Mouse (Mus musculus): ENCODE measurements around the gene Msi2. TPM values are rescaled to one million over a fixed set of nuclear protein-coding genes. Genes with fewer than 3 reads are reported as not detected.
A peak's percentile ranks its signal among the peaks of the same experiment; 100 is the strongest.

Gene Msi2
- polyA plus RNA-seq, 1 experiment from 2014 or later = 24.5 TPM

- WGBS = 91% methylated on average over 8 of the region's 8 CpGs
Observed at GRCm38 (mm10) chr11:88462789-88463188, 255.5 kb downstream of the Msi2 start.

GRCm38 (mm10) chr11:88461601-88462000 is 256.7 kb downstream of the Msi2 start:
- Histone ChIP-seq H3K4me2 (ENCODE audit: low read length) (no peak overlapping the region), H3K27me3 (ENCODE audit: insufficient read depth, low read length) (no peaks in the 10 kb centered on the region), H3K9ac (ENCODE audit: low read depth, low read length) (no peak overlapping the region), H3K4me3 (replicated peaks; ENCODE audit: low read depth, low read length) (no peak overlapping the region), H3K27ac (peak overlapping the region; percentile 82; the same call in 1 of the 2 replicates), H3K9me3 (replicated peaks; ENCODE audit: low read length) (no peaks in the 10 kb centered on the region), H3K36me3 (ENCODE audit: insufficient read depth, low read length) (no peaks in the 10 kb centered on the region), H3K4me1 (replicated peaks; ENCODE audit: insufficient read depth, low read length) (peaks cover 23% of the 10 kb centered on the region)
- 84% methylated on average over 4 of the region's 4 CpGs for WGBS
- DNase-seq (ENCODE audit: low spot score) (no peak), ATAC-seq (replicated peaks; ENCODE audit: low FRiP score, low read depth) (no peak)
- no peak for TF ChIP-seq CTCF (IDR thresholded peaks at IDR 0.05; ENCODE audit: low read depth)

More at GRCm38 (mm10) chr11:88462789-88463188, 255.5 kb downstream of the Msi2 start:
- peaks cover 28% of the 10 kb centered on the region for H3K4me1 ChIP-seq (replicated peaks; ENCODE audit: insufficient read depth, low read length)
- no peak overlapping the region for H3K4me2 ChIP-seq (ENCODE audit: low read length)
- no peaks in the 10 kb centered on the region for H3K9me3 ChIP-seq (replicated peaks; ENCODE audit: low read length)
- H3K9ac ChIP-seq (ENCODE audit: low read depth, low read length) = no peak overlapping the region
- H3K27me3 ChIP-seq (ENCODE audit: insufficient read depth, low read length) = no peaks in the 10 kb centered on the region
- no peak for TF ChIP-seq CTCF (IDR thresholded peaks at IDR 0.05; ENCODE audit: low read depth)
- DNase-seq (ENCODE audit: low spot score) = no peak
- no peak overlapping the region for H3K4me3 ChIP-seq (replicated peaks; ENCODE audit: low read depth, low read length)
- H3K27ac ChIP-seq = no peak overlapping the region
- H3K36me3 ChIP-seq (ENCODE audit: insufficient read depth, low read length) = 0 out of 2 replicates have a peak, but pooled peaks cover 3% of the 10 kb centered on the region
- ATAC-seq (replicated peaks; ENCODE audit: low FRiP score, low read depth) = no peak

DNA sequence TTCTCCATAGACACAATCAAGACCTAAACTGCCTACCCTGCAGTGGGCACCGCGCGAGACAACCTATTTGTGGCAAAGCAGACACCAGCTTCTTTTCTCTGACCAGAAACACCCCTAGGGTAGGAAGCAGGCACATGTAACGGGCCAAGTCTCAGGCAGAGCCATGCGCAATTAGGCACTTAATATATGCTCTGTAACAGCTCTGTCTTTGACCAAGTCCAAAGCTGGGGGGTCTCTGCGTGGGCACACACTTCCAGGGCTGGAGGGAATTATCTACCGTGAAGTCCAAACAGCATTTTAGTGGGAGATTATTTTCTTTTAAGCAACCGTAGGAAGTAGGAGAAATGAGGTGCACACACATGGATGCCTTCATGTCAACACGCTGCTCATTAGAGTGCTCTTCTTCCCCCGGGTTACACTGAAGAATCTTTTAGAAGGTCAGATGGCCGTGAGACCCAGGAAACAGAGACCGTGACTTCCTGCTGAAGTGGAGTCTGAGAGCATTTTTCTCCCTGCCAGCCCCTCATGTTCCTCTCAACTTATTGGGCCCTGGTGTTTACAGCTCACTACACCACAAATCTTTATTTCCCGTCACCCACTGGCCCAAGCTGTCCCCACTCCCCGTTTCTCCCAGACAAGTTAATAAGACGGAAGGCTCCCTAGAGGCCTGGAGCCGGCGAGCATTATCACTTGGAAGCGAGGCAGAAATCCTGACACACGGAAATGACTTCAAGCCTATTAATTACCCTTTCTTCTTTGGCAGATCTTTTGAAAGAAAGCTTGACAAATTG is 258.2 kb downstream of the Msi2 start:
- H3K4me2 ChIP-seq (ENCODE audit: low read length) = 0 out of 2 replicates have a peak overlapping the region, but pooled peaks have one; percentile 4
- H3K4me1 ChIP-seq (replicated peaks; ENCODE audit: insufficient read depth, low read length) = peaks cover 27% of the 10 kb centered on the region
- no peaks in the 10 kb centered on the region for H3K9me3 ChIP-seq (replicated peaks; ENCODE audit: low read length)
- ATAC-seq (replicated peaks; ENCODE audit: low FRiP score, low read depth) = peak; percentile 77
- no peak overlapping the region for H3K9ac ChIP-seq (ENCODE audit: low read depth, low read length)
- no peaks in the 10 kb centered on the region for H3K36me3 ChIP-seq (ENCODE audit: insufficient read depth, low read length)
- peak; percentile 95 for DNase-seq (ENCODE audit: low spot score)
- H3K27ac ChIP-seq = peak overlapping the region; percentile 82
- TF ChIP-seq CTCF (IDR thresholded peaks at IDR 0.05; ENCODE audit: low read depth) = no peak
- WGBS = 17% methylated on average over 19 of the region's 19 CpGs
- H3K4me3 ChIP-seq (replicated peaks; ENCODE audit: low read depth, low read length) = no peak overlapping the region
- no peaks in the 10 kb centered on the region for H3K27me3 ChIP-seq (ENCODE audit: insufficient read depth, low read length)

GRCm38 (mm10) chr11:88457241-88457738 is 261.0 kb downstream of the Msi2 start:
- Histone ChIP-seq H3K27me3 (ENCODE audit: insufficient read depth, low read length) (no peaks in the 10 kb centered on the region), H3K9me3 (replicated peaks; ENCODE audit: low read length) (no peaks in the 10 kb centered on the region), H3K4me2 (ENCODE audit: low read length) (no peak overlapping the region), H3K36me3 (ENCODE audit: insufficient read depth, low read length) (no peaks in the 10 kb centered on the region), H3K27ac (no peak overlapping the region; the same call in 1 of the 2 replicates), H3K9ac (ENCODE audit: low read depth, low read length) (no peak overlapping the region), H3K4me3 (replicated peaks; ENCODE audit: low read depth, low read length) (no peak overlapping the region), H3K4me1 (replicated peaks; ENCODE audit: insufficient read depth, low read length) (peaks cover 22% of the 10 kb centered on the region)
- ATAC-seq (replicated peaks; ENCODE audit: low FRiP score, low read depth) = peak; percentile 37
- DNase-seq (ENCODE audit: low spot score) = peak; percentile 82
- 49% methylated on average over 10 of the region's 10 CpGs for WGBS
- TF ChIP-seq CTCF (IDR thresholded peaks at IDR 0.05; ENCODE audit: low read depth) = no peak

DNA sequence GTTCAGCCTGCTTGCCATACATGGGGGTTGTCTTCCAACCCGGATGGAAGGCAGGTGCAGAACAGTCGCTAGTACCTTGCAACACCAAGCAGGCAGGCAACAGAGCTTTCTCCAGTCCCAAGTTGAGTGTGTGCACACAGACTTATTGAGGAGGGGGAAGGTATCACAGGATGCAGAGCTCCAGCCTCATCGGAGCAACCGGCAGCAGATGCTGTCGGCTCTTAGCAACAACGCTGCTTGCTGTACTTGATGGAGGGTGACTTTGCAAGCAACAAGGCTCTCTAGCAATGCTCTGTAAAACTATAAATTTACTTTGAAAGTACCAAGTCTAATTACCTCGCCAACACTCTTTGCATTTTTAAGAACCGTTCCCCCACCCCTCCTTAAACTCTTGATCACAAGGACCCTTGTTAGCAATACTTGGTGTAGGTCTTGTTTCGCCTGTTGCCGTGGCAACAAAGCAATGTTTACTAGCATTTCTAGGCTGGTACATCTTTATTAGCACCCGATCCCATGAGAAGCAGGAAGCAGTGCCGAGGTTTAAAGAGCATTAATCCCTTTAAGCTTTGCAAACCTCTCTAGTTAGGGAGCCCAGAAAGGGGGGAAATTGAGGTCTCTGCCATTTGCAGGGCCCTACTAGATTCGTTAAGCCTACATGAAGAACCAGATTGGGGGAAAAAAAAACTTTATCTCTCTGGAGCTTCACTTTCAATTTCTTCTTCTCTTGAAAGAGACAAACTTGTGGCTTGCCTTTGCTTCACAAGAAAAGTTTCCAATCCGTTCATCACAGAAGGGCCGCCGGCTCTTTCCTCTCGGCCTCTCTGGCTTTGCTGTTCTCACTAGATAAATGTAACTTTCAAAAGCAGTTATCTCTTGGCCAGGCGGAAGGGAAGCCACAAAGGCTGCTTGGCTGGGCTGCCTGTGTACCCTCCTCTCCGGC is 263.2 kb downstream of the Msi2 start:
- no peak for ATAC-seq (replicated peaks; ENCODE audit: low FRiP score, low read depth)
- TF ChIP-seq CTCF (IDR thresholded peaks at IDR 0.05; ENCODE audit: low read depth) = no peak
- no peak for DNase-seq (ENCODE audit: low spot score)
- Histone ChIP-seq H3K4me2 (ENCODE audit: low read length) (no peak overlapping the region), H3K27me3 (ENCODE audit: insufficient read depth, low read length) (no peaks in the 10 kb centered on the region), H3K4me3 (replicated peaks; ENCODE audit: low read depth, low read length) (no peak overlapping the region), H3K27ac (no peak overlapping the region), H3K36me3 (ENCODE audit: insufficient read depth, low read length) (no peaks in the 10 kb centered on the region), H3K9ac (ENCODE audit: low read depth, low read length) (no peak overlapping the region; the same call in 1 of the 2 replicates), H3K4me1 (replicated peaks; ENCODE audit: insufficient read depth, low read length) (peaks cover 11% of the 10 kb centered on the region), H3K9me3 (replicated peaks; ENCODE audit: low read length) (no peaks in the 10 kb centered on the region)
- 47% methylated on average over 19 of the region's 19 CpGs for WGBS

DNA sequence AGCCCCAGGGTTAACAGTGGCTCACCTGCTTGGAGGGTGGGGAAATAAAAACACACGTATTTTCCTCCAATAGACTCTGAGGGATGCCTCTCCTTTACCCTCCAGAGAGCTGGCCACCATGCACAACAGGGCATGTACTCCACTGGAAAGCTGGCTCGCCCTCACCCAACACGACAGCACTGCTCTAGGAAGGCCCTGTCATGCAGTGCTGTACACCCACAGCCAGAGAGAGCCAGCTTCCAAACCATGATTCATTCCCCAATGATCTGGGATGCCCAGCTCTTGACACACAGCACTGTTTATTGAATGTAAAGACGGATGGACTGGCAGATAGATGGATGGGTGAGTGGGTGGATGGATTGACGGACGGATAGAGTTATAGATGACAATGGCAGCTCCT is 269.1 kb downstream of the Msi2 start:
- 0 out of 2 replicates have a peak, but pooled peaks cover 2% of the 10 kb centered on the region for H3K36me3 ChIP-seq (ENCODE audit: insufficient read depth, low read length)
- H3K27me3 ChIP-seq (ENCODE audit: insufficient read depth, low read length) = no peaks in the 10 kb centered on the region
- TF ChIP-seq CTCF (IDR thresholded peaks at IDR 0.05; ENCODE audit: low read depth) = no peak
- no peak for ATAC-seq (replicated peaks; ENCODE audit: low FRiP score, low read depth)
- no peak for DNase-seq (ENCODE audit: low spot score)
- H3K4me2 ChIP-seq (ENCODE audit: low read length) = no peak overlapping the region
- H3K4me3 ChIP-seq (replicated peaks; ENCODE audit: low read depth, low read length) = no peak overlapping the region
- WGBS = 86% methylated on average over 6 of the region's 6 CpGs
- H3K9me3 ChIP-seq (replicated peaks; ENCODE audit: low read length) = no peaks in the 10 kb centered on the region
- 0 out of 2 replicates have a peak, but pooled peaks cover 5% of the 10 kb centered on the region for H3K4me1 ChIP-seq (replicated peaks; ENCODE audit: insufficient read depth, low read length)
- no peak overlapping the region for H3K9ac ChIP-seq (ENCODE audit: low read depth, low read length)
- H3K27ac ChIP-seq = no peak overlapping the region

All from kidney, postnatal 0 days (tissue).